Mouse (Mus musculus): ENCODE measurements around the gene Sae1. TPM values are rescaled to one million over a fixed set of nuclear protein-coding genes. Genes with fewer than 3 reads are reported as not detected.
"Not testable (repeated sequence)": the region's sequence is repeated elsewhere in the genome, so short reads cannot be mapped to it uniquely, and the experiment has no call there.

Sae1 gene
- total RNA-seq, 2 experiments from 2014 or later: 21.4 to 29.2 TPM

DNA sequence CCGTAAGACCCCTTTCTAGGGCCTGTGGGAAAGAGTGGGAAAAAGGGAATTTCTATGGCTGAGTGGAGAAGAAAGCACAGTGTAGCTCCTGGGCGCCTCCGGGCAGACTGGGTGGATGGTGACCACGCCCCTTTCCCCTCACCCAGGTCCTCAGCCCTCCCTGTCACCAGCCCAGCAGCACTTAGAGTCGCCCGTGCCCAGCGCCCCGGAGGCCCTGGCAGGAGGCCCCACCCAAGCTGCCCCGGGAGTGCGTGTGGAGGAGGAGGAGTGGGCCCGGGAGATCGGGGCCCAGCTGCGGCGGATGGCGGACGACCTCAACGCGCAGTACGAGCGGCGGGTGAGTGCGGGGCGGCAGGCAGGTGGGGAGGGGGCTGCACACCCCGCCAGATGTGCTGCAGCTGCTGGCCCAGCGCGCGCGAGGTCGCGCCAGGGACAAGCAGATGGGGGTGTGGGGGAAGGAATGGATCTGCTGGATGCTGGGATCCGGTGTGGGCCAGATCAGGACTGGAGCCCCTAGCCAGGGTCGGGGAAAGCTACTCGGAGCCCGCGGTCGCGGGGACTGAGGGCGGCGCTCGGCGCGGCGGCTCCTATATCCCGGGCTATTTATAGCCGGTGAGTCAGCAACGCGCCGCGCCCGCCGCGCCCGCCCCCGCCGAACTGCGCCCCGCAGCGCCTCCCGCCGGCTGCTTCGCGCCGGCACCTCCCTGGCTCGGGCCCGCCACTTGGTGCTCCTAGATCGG lies 74.0 kb downstream of the Sae1 start:
- intact Hi-C loops (cut with DNase I): loop anchor here (2.0 to 5.0 kb wide), 2 partner anchors 17 to 59 kb away; no protein-coding TSS in a partner anchor
- DNase-seq: peak; percentile 82 to 84

- peak; percentile 59 to 60 for DNase-seq
- intact Hi-C loops (cut with DNase I): loop anchor here (2.0 to 5.0 kb wide), 2 partner anchors 16 to 60 kb away; no protein-coding TSS in a partner anchor
Measured at GRCm38 (mm10) chr7:16312672-16313311, 74.8 kb downstream of the Sae1 start.

GRCm38 (mm10) chr7:16312011-16312671 lies 75.5 kb downstream of the Sae1 start:
- intact Hi-C loops (cut with DNase I): loop anchor here (2.0 to 5.0 kb wide), 2 partner anchors 15 to 60 kb away; no protein-coding TSS in a partner anchor

GRCm38 (mm10) chr7:16311453-16312004 lies 76.1 kb downstream of the Sae1 start:
- intact Hi-C loops (cut with DNase I): loop anchor here (2.0 to 5.0 kb wide), 2 partner anchors 15 to 61 kb away; no protein-coding TSS in a partner anchor
- no peak for DNase-seq

More at GRCm38 (mm10) chr7:16312011-16312671, 75.5 kb downstream of the Sae1 start:
- DNase-seq: peak; percentile 30 to 54

DNA sequence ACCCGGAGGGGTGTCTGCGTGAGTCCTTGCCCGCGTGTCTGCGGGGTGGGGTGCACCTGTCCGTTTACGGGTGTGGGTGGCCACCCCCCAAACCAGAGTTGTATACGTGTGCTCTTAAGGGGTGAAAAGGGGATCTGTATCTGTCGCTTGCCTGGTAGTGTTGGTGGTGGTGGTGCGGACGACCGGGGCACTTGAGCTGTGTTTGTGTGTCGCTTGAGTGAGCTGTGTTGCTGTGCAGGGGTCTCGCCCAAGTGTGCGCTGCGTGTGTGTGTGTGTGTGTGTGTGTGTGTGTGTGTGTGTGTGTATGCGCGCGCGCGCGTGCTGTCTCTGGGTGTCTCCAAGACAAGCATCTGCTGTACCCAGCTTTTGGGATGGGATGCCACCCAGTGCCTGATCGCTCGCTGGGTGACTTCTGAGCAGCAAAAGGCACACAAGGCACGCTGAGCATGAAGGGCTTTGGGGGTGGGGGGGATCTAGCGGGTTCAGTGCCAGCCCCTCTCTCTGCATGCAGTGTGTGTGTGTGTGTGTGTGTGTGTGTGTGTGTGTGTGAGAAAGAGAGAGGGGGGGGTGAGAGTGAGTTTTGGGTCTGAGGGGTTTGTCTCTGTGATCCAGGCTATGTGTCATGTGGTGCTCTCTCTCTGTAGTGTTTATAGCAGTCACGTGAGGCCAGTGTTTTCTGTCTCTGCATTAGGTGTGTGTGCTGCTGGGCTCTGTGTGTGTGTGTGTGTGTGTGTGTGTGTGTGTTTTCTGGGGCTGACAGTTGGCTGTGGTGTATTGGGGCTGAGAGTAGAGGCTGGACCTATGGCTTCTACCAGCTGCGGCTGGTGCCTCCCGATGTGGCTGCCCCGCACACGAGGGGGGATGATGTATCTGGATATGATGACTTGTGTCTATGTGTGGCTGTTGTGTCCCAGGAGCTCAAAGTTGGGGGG lies 76.8 kb downstream of the Sae1 start:
- no peak for DNase-seq
- intact Hi-C loops (cut with DNase I): loop anchor here (5.0 kb wide), 1 partner anchor 62 kb away; no protein-coding TSS in a partner anchor

DNA sequence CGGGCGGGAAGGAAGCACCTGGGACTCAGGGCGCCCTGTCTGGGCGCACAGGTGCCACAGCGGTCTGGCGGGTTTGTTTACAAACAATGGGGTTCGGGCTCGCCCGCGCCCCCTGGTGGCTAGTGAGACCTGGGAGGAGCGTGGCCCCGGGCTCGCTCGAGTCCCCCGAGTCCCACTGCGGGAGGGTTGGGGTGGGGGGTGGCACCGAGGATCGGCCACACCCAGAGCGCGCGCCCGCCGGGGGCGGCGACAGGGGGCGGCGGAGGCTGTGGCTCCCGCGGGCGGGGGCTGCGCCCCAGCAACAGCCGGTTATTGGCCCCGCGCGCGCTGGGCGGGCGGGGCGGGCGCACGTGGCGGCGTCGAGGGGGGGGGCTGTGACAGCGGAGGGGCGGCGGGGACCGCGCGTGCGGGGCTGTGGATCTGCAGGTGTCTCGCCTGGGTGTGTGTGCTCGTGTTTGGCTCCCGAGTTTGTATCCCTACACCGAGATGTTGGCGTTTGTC lies 77.5 kb downstream of the Sae1 start:
- intact Hi-C loops (cut with DNase I): loop anchor here (5.0 kb wide), 1 partner anchor 62 kb away; no protein-coding TSS in a partner anchor
- peak; percentile 83 to 88 for DNase-seq

GRCm38 (mm10) chr7:16309318-16310019 lies 78.1 kb downstream of the Sae1 start:
- peak; percentile 84 to 86 for DNase-seq
- intact Hi-C loops (cut with DNase I): loop anchor here (5.0 kb wide), 1 partner anchor 63 kb away; no protein-coding TSS in a partner anchor

GRCm38 (mm10) chr7:16308555-16309317 lies 78.9 kb downstream of the Sae1 start:
- intact Hi-C loops (cut with DNase I): no loop called here
- no peak for DNase-seq

GRCm38 (mm10) chr7:16308093-16308492 lies 79.5 kb downstream of the Sae1 start, which contains the start of gene Bbc3:
Bbc3 (plus strand) TSS chr7:16308393.
- DNase-seq; intact Hi-C loops (cut with DNase I): not testable (repeated sequence)

DNA sequence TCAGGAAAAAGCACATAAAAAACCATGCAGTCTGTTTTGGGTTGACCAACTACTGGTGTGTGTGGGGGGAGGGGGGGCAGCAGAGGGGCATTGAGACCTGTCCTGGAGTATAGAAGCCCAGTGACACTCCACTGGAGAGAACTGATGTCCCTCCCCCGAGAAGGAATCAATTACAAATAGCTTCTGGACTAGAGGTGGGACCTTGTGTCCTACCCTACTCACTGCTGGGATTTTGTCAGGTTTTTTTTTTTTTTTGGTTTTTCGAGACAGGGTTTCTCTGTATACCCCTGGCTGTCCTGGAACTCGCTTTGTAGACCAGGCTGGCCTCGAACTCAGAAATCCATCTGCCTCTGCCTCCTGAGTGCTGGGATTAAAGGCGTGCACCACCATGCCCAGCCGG lies 80.5 kb downstream of the Sae1 start:
- intact Hi-C loops (cut with DNase I); DNase-seq: not testable (repeated sequence)

GRCm38 (mm10) chr7:16299419-16300035 lies 88.1 kb downstream of the Sae1 start:
- peak; percentile 74 to 85 for DNase-seq
- intact Hi-C loops (cut with DNase I): loop anchor here (10.0 kb wide), 1 partner anchor 315 kb away; the partner anchor contains the start of gene Arhgap35

DNA sequence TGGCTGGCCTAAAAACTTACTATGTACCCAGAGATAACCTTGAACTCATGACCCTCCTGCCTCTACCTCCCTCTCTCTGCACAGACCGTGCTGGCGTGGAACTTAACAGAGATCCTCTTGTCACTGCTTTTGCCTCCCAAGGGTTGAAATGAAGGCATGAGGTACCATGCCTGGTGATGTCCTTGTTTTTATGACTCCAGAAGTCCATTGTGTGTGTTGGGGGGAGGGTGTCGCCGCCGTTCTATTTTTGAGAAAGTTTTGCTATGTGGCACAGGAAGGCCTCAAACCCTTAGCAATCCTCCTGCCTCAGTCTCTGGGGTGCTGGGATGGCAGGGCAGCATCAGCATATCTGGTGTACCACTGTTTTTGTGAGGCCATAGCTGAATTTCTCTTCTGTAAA lies 88.7 kb downstream of the Sae1 start:
- intact Hi-C loops (cut with DNase I): loop anchor here (10.0 kb wide), 1 partner anchor 316 kb away; the partner anchor contains the start of gene Arhgap35
- no peak for DNase-seq

GRCm38 (mm10) chr7:16297616-16298015 lies 90.0 kb downstream of the Sae1 start:
- DNase-seq: no peak
- intact Hi-C loops (cut with DNase I): loop anchor here (2.0 to 10.0 kb wide), 2 partner anchors 15 to 317 kb away; partner anchors contain the start of gene Arhgap35

DNA sequence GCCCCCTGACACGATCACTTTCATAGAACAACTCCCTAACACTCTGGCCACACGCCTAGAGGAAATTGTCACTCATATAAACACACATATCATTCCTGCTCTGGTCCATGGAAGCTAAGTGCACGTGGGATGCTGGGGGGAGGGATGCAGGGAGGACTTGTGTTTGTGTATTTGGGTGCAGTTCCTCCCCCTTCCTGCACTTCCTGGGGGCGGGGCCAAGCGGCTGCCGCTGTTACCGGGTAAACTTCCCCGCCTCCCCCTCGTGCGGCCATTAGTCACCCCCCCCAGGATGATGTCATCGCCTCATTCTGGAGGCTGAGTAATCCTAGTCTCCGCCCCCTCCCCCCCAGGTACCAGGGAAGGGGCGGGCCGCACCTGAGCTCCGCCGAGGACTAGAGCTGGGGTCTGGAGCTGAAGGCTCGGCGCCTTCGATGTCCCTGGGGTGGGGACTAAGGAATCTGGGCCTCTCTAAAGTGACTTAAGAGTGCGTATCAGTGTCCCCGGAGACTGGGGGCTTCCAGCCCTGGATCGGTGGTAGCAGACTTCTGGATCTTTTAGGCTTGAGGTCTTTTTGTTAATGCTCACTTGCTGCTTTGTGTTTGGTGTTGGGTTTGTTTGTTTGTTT lies 90.7 kb downstream of the Sae1 start:
- intact Hi-C loops (cut with DNase I): loop anchor here (2.0 to 10.0 kb wide), 2 partner anchors 16 to 318 kb away; partner anchors contain the start of gene Arhgap35
- peak; percentile 75 to 83 for DNase-seq

DNA sequence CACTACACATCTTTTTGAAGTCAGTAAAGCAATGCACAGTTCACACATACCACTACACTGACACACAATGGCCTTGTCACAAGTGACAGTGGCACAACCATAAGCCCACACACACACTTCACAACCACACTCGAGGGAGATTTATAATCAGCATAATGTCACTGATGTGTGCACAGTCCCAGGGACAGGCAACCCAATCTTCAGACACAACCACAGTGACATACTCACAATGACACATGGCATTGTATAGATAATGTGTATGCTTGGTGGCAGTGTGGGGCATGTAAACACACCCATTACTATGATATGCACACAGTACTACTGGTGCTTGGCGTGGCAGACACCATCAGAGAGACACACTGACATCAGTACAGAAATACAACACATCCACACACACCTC lies 91.5 kb downstream of the Sae1 start:
- no peak for DNase-seq
- intact Hi-C loops (cut with DNase I): loop anchor here (2.0 to 10.0 kb wide), 2 partner anchors 17 to 319 kb away; partner anchors contain the start of gene Arhgap35

GRCm38 (mm10) chr7:16295321-16295900 lies 92.2 kb downstream of the Sae1 start:
- peak; percentile 74 to 76 for DNase-seq
- intact Hi-C loops (cut with DNase I): loop anchor here (10.0 kb wide), 1 partner anchor 319 kb away; the partner anchor contains the start of gene Arhgap35
